Mouse (Mus musculus): ENCODE measurements around the gene Omd.

Gene Omd

GRCm38 (mm10) chr13:49608589-49609322 is 26.5 kb downstream of the Omd start:
- no peak for DNase-seq (ENCODE audit: low spot score)

GRCm38 (mm10) chr13:49617021-49617420 is 34.8 kb downstream of the Omd start:
- DNase-seq (ENCODE audit: low spot score) = no peak

- no peak for DNase-seq (ENCODE audit: low spot score)
Observed at GRCm38 (mm10) chr13:49618365-49618764, 36.1 kb downstream of the Omd start.

DNA sequence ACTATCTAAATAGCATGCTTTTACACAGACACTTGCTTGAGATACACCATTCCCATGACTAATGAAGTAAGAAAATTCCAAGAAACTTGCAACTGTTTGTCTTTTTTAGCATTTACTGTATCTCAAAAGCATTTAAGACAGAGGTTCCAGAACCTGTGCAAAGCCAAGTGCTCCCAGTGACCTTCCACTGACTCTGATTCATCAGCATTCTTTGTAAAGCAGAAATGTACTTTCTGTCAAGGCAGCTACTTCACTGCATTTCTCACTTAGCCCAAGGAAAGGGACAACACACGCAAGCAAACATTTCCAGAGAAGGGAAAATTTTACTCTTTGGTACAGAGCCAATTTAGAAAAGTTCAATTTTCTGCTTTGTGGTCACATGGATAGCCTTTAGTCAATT is 41.0 kb downstream of the Omd start:
- no peak for DNase-seq (ENCODE audit: low spot score)

DNA sequence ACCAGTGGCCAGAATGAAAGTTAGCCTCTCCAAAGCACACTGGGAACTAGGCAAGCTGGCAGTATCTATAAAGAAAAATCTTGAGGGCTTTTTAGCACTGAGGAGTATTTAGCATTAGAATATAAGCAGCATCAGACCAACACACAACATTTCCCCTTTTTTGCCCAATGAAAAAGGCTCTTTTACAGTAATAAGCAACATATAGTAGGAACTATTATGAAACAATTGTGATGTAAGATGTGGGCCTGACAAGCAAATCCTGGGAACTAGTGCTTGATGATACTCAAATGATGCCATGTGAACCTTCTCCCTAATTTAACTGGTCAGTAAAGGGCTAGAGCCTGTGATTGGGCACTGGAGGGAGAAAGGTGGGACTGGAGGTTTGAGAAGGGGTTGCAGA is 45.9 kb downstream of the Omd start:
- no peak for DNase-seq (ENCODE audit: low spot score)

DNA sequence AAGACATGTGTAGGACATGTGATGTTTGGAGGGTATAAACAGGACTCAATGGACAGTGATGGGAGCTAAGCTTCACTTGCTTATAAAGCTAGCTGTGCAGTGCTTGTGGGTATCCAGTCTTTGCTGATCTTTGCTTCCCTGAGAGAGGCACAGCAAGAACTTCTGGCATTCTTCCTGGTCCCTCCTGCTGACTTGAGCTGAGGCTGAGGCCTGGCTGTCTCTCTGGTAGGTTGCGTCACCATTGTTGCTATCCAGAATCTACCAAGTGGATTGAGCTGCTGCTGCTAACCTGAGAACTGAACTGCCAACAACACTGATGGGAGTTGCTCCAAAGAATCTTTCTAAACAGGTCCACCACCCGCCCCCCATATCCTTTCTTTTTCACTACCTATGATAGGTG is 46.8 kb downstream of the Omd start:
- no peak for DNase-seq (ENCODE audit: low spot score)

DNA sequence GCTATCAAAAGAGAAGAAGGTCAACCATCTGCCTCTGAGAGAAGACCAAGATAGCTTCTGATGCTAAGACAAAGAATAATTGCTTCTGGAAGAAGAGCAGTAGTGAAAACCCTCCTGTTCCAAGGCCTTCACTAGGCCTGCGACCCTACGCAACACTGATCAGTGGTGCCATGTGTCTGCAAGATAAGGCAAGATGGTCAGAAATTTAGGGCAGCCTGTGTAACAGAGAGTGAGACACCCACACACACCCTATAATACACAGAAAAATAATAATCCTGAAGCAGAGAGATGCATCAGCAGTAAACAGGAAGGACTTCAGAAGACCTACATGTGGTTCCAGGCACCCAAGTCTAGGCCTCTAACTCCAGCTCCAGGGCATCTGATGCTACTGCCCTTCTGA is 57.7 kb downstream of the Omd start:
- DNase-seq (ENCODE audit: low spot score) = no peak
